Mouse (Mus musculus) urinary bladder, postnatal 25 days (tissue): ENCODE data around the gene Dtd1.

Experiments
- DNase-seq: peaks from one replicate; pipeline ENCODE4 v3.0.0; 2022; ENCODE audit warnings: low spot score

The Dtd1 gene

DNA sequence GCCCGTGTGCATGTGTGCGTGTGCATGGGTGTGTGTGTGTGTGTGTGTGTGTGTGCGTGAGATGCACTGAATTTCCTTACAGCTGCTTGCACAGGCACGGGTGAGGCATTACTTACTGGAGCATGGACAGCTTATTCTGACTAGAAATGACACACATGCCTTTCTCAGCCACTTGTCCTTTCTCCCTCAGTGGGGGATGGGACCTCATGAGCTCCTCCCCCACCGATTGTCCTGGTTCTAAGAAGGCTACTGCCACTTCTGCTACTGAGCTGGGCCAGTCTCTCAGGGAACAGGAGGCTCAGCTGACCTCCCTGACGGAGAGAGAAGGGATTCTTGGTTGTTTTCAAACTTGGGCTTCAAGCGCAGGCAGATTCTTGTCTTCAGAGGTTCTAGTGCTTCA, 40.4 kb downstream of the Dtd1 start:
- DNase-seq = no peak

DNA sequence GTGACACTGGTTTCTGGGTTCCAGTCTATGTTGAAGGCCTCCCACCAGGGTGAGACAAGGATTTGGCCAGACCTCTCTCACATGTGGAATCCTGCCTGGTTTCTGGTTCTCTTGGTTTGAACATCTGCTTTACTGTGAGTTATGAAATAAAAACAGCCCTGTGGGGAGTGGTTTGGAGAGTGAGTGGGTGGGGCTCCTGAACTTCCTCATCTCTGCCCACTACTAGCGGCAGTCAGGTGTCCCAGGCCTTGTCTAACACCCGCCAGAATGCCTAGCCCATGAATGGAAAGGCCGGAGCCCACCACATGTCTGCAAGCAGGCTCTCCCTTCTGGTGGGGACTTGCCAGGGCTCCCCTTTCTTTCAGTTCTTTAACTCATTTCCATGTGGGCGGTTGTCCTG, 42.3 kb downstream of the Dtd1 start:
- no peak for DNase-seq

GRCm38 (mm10) chr2:144646360-144646759, 46.7 kb downstream of the Dtd1 start:
- no peak for DNase-seq

- no peak for DNase-seq
Observed at GRCm38 (mm10) chr2:144647151-144647550, 47.5 kb downstream of the Dtd1 start.

DNA sequence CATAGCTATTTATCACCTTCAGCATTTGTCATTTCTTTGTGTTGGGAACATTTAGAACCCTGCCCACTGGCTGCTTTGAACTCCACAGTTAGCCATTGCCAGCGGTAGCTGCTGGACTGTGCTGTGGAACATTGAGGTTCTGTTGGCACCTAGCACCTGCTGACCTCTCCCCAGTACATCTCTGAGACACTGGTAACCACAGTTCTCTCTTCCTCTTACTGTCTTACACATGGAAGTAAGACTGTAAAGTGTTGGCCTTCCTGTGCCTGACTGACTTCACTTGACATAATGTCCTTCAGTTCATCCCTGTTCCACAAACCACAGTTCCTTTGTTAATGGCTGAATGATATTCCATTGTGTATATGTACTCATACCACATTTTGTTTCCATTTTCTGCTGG, 50.3 kb downstream of the Dtd1 start:
- DNase-seq = no peak

DNA sequence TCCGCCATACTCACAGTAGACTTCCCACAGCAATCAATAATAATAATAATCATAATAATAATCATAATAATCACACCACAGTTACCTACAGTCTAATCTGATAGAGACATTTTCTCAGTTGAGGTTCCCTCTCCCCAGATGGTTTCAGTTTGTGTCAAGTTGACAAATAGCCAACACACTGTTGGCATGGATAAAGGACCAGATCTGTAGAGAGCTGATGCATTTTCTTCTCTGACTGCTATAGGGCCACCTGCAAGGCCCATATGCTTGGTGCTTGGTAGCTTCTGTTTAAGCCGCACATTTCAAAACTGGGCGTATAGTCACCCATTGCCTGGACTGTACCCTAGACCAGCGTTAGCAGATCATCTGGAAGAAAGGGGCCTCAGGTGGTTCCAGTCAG, 53.1 kb downstream of the Dtd1 start:
- DNase-seq = no peak

DNA sequence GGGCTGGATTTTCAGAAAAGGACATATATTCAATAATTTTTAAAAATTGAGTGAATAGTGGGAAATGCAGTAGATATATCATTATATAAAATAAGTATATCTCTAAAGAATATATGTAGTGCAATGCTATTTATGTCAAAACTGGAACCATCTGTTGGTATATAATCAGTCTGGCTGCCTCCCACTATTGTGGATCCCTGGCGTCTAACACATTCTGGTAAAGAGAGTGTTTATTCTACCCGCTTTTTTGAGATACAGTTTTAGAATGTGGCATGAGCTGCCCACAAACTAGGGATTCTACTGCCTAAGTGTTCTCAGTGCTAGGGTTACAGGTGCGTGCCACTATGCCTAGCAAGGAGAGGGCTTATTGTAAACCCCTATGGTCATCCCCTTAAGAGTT, 55.6 kb downstream of the Dtd1 start:
- no peak for DNase-seq

GRCm38 (mm10) chr2:144668507-144668906, 68.8 kb downstream of the Dtd1 start:
- no peak for DNase-seq

DNA sequence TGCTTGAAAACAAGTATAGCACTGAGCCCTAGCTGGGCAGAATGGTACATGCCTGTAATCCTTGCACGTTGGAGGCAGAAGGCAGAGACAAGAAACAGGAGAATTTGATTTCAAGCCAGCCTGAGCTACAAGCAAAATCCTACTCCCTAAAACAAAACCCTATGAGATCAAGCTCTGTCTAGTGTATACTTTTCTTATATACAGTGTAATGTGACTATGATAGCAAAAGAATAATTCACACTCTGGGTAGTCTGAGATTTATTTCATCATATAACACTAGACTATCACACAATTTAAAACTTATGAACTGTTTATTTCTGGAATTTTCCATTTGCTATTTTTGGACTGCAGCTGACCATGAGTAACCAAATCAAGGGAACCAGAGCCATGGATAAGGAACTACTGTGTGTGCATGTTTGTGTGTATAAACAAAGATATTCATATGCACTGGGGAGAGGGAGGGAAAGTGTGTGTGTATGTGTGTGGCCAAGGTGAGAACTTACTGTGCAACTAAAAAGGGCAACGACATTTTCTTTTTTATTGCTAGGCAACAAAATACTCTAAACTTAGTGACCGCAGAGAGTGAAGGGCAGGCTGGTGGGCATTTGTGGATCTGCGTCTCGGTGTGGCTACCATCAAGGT, 70.7 kb downstream of the Dtd1 start:
- no peak for DNase-seq

DNA sequence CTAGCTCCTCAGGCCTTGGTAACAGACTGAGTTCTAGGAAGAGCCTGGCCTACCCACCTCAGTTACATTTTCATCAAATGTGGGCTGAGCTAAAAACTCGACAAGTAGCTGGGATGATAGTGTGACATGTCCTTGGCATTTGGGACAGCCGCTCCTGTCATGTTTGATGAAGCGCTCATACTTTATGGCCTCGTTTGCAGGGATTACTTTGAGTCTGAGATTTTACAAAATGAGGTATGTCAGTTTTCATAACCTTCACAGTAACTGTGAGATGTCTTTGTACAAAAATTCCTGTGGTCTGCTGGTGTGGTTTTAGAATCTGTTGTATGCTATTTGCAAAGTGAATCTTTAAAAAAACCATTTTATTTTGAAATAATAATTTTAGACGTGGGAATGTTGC, 72.7 kb downstream of the Dtd1 start:
- DNase-seq = no peak

- DNase-seq = no peak
Observed at GRCm38 (mm10) chr2:144676546-144677228, 77.0 kb downstream of the Dtd1 start.

DNA sequence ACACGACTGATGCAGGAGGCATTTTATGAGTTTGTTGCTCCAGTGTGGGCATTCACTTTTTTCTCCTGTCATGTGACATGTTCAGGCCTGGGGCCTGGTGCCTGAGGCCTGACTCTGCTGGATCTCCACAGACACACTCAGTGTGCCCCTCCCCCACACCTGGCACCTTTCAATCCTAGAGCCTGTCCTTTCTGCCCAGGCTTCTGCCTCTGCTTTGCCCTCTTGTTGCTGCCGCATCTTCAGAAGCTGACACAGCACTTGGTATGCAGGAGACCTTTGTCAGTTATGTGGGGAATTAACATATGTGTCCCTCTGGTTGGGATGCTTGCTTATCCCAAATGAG, 77.5 kb downstream of the Dtd1 start:
- DNase-seq = no peak

DNA sequence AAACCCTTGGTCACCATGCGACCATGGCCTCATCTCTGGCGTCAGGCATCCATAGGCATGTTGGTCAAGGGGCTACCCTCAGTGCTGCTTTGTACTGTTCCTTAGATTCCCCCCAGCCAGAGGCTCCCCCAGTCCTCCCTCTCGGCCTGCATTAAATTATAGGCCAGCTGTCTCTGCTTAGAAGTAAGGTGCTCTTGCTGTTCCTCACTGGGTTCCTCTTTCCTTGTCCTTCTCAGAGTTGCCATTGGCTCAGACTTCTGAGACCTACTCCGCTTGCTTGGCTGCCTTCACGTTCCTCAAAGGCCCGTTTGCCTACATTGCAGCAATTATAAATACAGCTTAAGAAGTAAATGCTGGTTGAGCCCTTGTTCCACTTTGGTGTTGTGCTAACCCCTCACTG, 79.1 kb downstream of the Dtd1 start:
- no peak for DNase-seq

DNA sequence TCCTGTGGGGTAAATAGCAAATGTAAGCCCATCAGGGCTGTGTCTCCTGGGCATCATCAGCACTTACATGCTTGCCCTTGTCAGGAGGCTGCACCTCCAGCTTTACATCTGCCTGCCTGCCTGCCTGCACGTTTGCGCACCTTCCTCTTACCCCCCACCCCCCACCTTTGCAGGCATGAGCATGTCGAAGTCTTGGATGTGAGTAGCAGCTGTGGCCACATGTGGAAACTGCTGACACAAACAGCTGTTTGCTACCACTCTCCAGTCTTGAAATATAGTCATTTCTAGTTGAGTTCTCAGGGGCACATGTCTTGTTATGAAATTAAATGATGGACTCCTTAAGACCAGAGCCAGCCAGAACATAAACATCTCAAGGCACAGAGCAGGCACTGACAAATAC, 79.7 kb downstream of the Dtd1 start:
- DNase-seq = no peak

DNA sequence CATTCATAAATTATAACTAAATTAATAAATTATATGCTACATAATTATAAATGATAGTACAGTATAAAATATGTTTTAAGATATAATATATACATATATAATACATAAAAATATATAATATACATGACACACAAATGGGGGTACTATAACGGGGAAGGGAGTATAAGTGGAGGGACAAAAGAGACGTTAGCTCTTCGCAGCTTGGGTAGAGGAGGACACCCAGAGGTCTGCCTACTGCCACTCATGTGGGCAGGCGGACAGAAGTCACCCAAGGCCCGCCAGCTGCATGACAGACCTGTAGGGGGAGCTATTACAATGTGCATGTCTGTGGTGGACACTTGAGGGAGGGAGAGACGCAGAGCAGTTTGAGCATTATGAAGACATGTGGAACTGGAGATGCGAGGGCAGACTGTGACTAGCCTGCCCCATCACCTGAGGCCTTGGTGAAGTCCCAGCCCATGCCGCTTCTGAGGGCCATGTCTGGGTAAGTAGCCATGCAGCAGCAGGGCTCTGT, 92.6 kb downstream of the Dtd1 start:
- no peak for DNase-seq

DNA sequence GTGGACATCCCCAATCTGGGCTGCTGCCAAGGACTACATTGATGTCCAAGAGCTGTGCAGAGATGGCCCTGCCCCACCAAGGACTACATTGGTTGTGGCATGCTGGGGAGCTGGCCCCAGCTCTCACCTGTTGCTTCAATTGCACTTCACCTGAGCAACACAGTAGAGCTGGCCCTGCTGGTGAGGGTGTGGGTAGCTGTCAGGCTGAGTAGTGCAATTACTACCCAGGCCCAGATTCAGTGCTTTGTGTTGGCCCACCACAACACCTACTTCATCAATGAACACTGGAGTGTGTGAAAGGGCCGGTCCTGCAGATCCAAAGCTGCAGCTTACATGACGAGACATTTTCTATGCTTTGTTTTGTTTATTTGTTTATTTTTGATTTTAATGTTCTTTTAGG, 93.1 kb downstream of the Dtd1 start:
- no peak for DNase-seq

DNA sequence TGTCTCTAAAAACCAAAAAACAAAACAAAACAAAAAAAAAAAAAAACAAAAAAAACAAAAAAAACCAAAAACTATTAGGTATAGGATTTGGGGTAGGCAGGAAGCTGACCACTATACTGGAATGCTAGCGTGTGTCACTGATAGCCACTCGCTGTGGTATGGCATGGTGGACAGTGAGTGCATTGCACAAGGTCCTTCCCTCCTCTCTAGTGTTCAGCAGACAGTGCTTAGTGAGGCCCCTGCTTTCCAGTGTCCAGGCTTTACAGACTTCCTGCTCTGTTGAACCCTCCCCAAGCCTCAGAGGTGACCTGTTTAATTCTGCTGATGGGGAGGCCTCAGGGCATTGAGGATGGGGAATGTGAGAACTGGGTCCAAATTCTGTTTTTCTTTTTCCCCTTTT, 95.2 kb downstream of the Dtd1 start:
- DNase-seq = no peak

GRCm38 (mm10) chr2:144698046-144698445, 98.3 kb downstream of the Dtd1 start:
- DNase-seq = no peak

DNA sequence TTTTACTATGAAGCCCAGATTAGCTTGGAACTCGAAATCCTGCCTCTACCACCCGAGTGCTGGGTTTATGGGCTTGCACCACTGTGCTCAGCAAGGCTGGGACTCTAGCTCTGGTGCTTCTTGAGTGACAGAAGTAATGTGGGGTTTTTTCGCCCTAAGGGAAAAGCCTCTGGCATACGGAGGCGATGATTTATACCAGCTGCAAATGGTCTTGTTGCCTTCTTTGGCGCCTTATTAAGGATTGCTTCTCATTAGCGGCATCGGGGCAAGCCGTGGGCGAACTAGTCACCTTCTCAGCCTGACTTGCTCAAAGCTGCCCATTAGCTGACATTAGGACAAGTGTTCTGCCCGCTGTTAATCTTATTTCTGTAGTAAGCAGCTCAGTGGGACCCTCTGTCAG, 100.9 kb downstream of the Dtd1 start:
- DNase-seq = no peak

- no peak for DNase-seq
Observed at GRCm38 (mm10) chr2:144701415-144702149, 101.9 kb downstream of the Dtd1 start.

DNA sequence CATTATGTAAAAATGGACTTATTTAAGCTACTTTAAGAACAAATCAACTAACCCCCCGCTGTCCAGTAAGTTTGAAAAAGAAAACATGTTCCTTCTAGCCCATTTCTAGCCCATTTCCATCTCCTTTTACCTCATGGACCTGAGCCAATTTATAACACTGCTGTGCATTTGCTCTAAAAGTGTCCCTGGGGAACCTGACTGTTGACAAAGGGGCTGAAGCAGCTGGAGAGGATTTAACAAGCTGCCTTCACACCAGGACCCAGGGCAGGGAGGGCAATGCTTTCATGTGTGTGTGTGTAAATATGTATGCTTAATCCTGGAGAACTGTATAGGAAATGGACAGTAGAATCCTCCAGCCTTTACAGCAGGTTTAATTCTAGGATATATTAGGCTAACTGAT, 109.6 kb downstream of the Dtd1 start:
- DNase-seq = no peak

GRCm38 (mm10) chr2:144709704-144710103, 110.0 kb downstream of the Dtd1 start:
- DNase-seq = no peak

GRCm38 (mm10) chr2:144714596-144714995, 114.9 kb downstream of the Dtd1 start:
- DNase-seq = no peak
